Mouse (Mus musculus): ENCODE results near the gene Arhgef3. TPM values are rescaled to one million over a fixed set of nuclear protein-coding genes. Genes with fewer than 3 reads are reported as not detected.

Arhgef3 gene
- total and polyA plus RNA-seq, 2 experiments from 2014 or later, result 16.8 to 19.8 TPM

GRCm38 (mm10) chr14:27192450-27192849 is 77.8 kb downstream of the Arhgef3 start:
- Histone ChIP-seq H3K9me3 (ENCODE audit: low read length) (no peaks in the 10 kb centered on the region), H3K9ac (replicated peaks; ENCODE audit: low read length) (no peak overlapping the region), H3K36me3 (ENCODE audit: insufficient read depth, low read length) (no peaks in the 10 kb centered on the region), H3K4me1 (ENCODE audit: insufficient read depth, low read length) (0 out of 2 replicates have a peak, but pooled peaks cover 3% of the 10 kb centered on the region), H3K4me3 (ENCODE audit: low read length) (no peak overlapping the region), H3K4me2 (ENCODE audit: low read depth, low read length) (no peak overlapping the region), H3K27me3 (ENCODE audit: insufficient read depth, low read length) (no peaks in the 10 kb centered on the region), H3K27ac (no peak overlapping the region)
- ATAC-seq, result no peak
- no peak for DNase-seq (ENCODE audit: low spot score)
- TF ChIP-seq CTCF (IDR thresholded peaks at IDR 0.05; ENCODE audit: low read depth), result peak; percentile 50
- 35% methylated on average over 3 of the region's 3 CpGs for WGBS

GRCm38 (mm10) chr14:27196980-27197379 is 82.3 kb downstream of the Arhgef3 start:
- no peak overlapping the region for H3K4me2 ChIP-seq (ENCODE audit: low read depth, low read length)
- H3K4me3 ChIP-seq (ENCODE audit: low read length), result no peak overlapping the region
- ATAC-seq, result no peak
- 95% methylated on average over 8 of the region's 8 CpGs for WGBS
- DNase-seq (ENCODE audit: low spot score), result no peak
- no peak for TF ChIP-seq CTCF (IDR thresholded peaks at IDR 0.05; ENCODE audit: low read depth)
- no peaks in the 10 kb centered on the region for H3K27me3 ChIP-seq (ENCODE audit: insufficient read depth, low read length)
- H3K4me1 ChIP-seq (ENCODE audit: insufficient read depth, low read length), result peaks cover 3% of the 10 kb centered on the region; the same call in 1 of the 2 replicates
- no peak overlapping the region for H3K9ac ChIP-seq (replicated peaks; ENCODE audit: low read length)
- no peak overlapping the region for H3K27ac ChIP-seq
- H3K36me3 ChIP-seq (ENCODE audit: insufficient read depth, low read length), result no peaks in the 10 kb centered on the region
- H3K9me3 ChIP-seq (ENCODE audit: low read length), result no peaks in the 10 kb centered on the region

GRCm38 (mm10) chr14:27198490-27199089 is 83.9 kb downstream of the Arhgef3 start:
- TF ChIP-seq CTCF (IDR thresholded peaks at IDR 0.05; ENCODE audit: low read depth), result no peak
- Histone ChIP-seq H3K4me1 (ENCODE audit: insufficient read depth, low read length) (peaks cover 3% of the 10 kb centered on the region; the same call in 1 of the 2 replicates), H3K9ac (replicated peaks; ENCODE audit: low read length) (no peak overlapping the region), H3K4me2 (ENCODE audit: low read depth, low read length) (no peak overlapping the region), H3K27ac (no peak overlapping the region), H3K27me3 (ENCODE audit: insufficient read depth, low read length) (no peaks in the 10 kb centered on the region), H3K4me3 (ENCODE audit: low read length) (no peak overlapping the region), H3K36me3 (ENCODE audit: insufficient read depth, low read length) (no peaks in the 10 kb centered on the region), H3K9me3 (ENCODE audit: low read length) (no peaks in the 10 kb centered on the region)
- no peak for ATAC-seq
- no peak for DNase-seq (ENCODE audit: low spot score)
- WGBS, result 90% methylated on average over 5 of the region's 5 CpGs

- Histone ChIP-seq H3K9me3 (ENCODE audit: low read length) (no peaks in the 10 kb centered on the region), H3K27ac (no peak overlapping the region), H3K36me3 (ENCODE audit: insufficient read depth, low read length) (no peaks in the 10 kb centered on the region), H3K9ac (replicated peaks; ENCODE audit: low read length) (no peak overlapping the region), H3K4me1 (ENCODE audit: insufficient read depth, low read length) (peaks cover 3% of the 10 kb centered on the region; the same call in 1 of the 2 replicates), H3K4me2 (ENCODE audit: low read depth, low read length) (no peak overlapping the region), H3K27me3 (ENCODE audit: insufficient read depth, low read length) (no peaks in the 10 kb centered on the region), H3K4me3 (ENCODE audit: low read length) (no peak overlapping the region)
- 81% methylated on average over 3 of the region's 3 CpGs for WGBS
- DNase-seq (ENCODE audit: low spot score), result no peak
- no peak for TF ChIP-seq CTCF (IDR thresholded peaks at IDR 0.05; ENCODE audit: low read depth)
- no peak for ATAC-seq
These were observed 84.4 kb downstream of the Arhgef3 start for GRCm38 (mm10) chr14:27199119-27199518.

GRCm38 (mm10) chr14:27199870-27200269 is 85.2 kb downstream of the Arhgef3 start:
- ATAC-seq, result no peak
- Histone ChIP-seq H3K36me3 (ENCODE audit: insufficient read depth, low read length) (no peaks in the 10 kb centered on the region), H3K27me3 (ENCODE audit: insufficient read depth, low read length) (no peaks in the 10 kb centered on the region), H3K4me3 (ENCODE audit: low read length) (no peak overlapping the region), H3K27ac (no peak overlapping the region), H3K9me3 (ENCODE audit: low read length) (no peaks in the 10 kb centered on the region), H3K4me1 (ENCODE audit: insufficient read depth, low read length) (peaks cover 3% of the 10 kb centered on the region; the same call in 1 of the 2 replicates), H3K9ac (replicated peaks; ENCODE audit: low read length) (no peak overlapping the region), H3K4me2 (ENCODE audit: low read depth, low read length) (no peak overlapping the region)
- DNase-seq (ENCODE audit: low spot score), result no peak
- WGBS, result 95% methylated on average over 11 of the region's 11 CpGs
- no peak for TF ChIP-seq CTCF (IDR thresholded peaks at IDR 0.05; ENCODE audit: low read depth)

GRCm38 (mm10) chr14:27200743-27201576 is 86.3 kb downstream of the Arhgef3 start:
- H3K27ac ChIP-seq, result peak overlapping the region; percentile 11; the same call in 1 of the 2 replicates
- no peak for TF ChIP-seq CTCF (IDR thresholded peaks at IDR 0.05; ENCODE audit: low read depth)
- DNase-seq (ENCODE audit: low spot score), result peak; percentile 51
- no peak overlapping the region for H3K4me3 ChIP-seq (ENCODE audit: low read length)
- WGBS, result 40% methylated on average over 12 of the region's 12 CpGs
- no peak overlapping the region for H3K9ac ChIP-seq (replicated peaks; ENCODE audit: low read length)
- no peaks in the 10 kb centered on the region for H3K9me3 ChIP-seq (ENCODE audit: low read length)
- no peaks in the 10 kb centered on the region for H3K36me3 ChIP-seq (ENCODE audit: insufficient read depth, low read length)
- ATAC-seq, result peak; percentile 62
- no peaks in the 10 kb centered on the region for H3K27me3 ChIP-seq (ENCODE audit: insufficient read depth, low read length)
- peaks cover 3% of the 10 kb centered on the region; the same call in 1 of the 2 replicates for H3K4me1 ChIP-seq (ENCODE audit: insufficient read depth, low read length)
- H3K4me2 ChIP-seq (ENCODE audit: low read depth, low read length), result no peak overlapping the region

Data from hindbrain, postnatal 0 days (tissue).